Mouse (Mus musculus) spleen, embryonic (tissue): ENCODE data around the gene Bpgm.

Source experiments
- CTCF ChIA-PET: fragments of 350-600 bp; sonication (Branson Sonifier 250); formaldehyde crosslinking; loops from one replicate; lab custom pipeline; 2022; lab: Charles Lee

The Bpgm gene

DNA sequence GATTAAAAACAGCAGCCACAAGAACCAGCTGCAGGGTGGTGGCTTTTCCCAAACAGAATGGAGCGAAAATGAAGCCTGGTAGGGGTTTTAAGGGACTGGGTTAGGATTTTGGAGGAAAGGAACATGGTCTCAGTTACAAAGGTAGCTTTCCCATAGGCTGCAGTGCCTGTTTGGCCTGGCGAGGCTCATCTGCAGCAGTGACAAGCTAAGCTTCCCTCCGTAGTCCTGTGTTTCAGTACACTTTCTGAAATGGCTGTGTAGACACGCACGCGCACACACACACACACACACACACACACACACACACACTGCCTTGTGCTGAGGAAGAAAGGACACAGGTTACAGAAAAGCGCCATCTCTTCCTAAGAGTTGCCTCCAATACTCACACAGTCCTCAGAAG is 7.8 kb downstream of the Bpgm start:
- CTCF ChIA-PET = no interaction called here

GRCm38 (mm10) chr6:34486071-34486626 is 10.1 kb downstream of the Bpgm start:
- CTCF ChIA-PET = no interaction called here

- CTCF ChIA-PET = no interaction called here
These were observed 17.5 kb downstream of the Bpgm start for GRCm38 (mm10) chr6:34493327-34494095.

- CTCF ChIA-PET = no interaction called here
These were observed 19.1 kb downstream of the Bpgm start for GRCm38 (mm10) chr6:34495140-34495551.

- CTCF ChIA-PET = no interaction called here
These were observed 22.1 kb downstream of the Bpgm start for GRCm38 (mm10) chr6:34497991-34498625.

DNA sequence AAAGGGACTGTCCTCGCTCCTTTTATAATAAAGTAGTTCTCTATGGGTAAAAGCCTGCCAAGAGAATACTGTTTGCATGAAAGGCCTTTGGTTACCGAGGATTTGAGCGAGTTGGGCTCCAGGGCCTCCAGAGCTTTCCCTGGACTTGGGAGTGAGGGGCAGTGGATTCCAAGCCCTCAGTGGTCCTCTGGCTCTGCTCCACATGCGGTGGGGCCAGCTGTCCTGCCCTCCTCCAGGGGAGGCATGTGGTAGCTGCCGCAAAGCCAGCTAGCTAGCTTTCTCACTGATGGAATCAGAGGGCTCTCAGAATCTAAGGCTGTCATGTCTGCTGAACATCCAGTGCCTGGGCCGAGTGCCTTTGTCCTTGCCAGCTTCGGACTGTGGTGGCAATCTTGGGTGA is 26.3 kb downstream of the Bpgm start:
- CTCF ChIA-PET = no interaction called here

DNA sequence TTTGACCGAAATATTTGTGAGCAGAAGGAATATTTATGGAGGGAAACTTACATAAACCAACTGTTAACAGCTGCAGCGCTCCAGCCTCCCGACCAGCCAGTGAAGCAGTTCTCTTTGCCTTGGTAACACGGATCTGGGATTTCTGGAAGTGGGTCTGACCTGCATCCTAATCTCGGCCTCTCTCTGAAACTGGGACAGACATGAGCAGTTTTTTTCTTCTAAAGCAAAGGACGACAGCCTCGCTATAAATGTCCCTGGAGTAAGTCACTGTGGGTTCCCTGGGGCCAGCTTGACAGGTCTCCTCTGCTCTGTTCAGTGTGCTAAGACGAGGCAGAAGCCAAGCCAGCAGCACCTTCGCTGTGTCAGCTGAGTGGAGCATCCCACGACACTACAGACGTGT is 29.9 kb downstream of the Bpgm start:
- CTCF ChIA-PET = no interaction called here

- CTCF ChIA-PET = no interaction called here
These were observed 31.6 kb downstream of the Bpgm start for GRCm38 (mm10) chr6:34507581-34507980.

- CTCF ChIA-PET = no interaction called here
These were observed 32.0 kb downstream of the Bpgm start for GRCm38 (mm10) chr6:34508016-34508415.

GRCm38 (mm10) chr6:34510277-34510676 is 34.3 kb downstream of the Bpgm start:
- CTCF ChIA-PET = no interaction called here

- CTCF ChIA-PET = no interaction called here
These were observed 35.4 kb downstream of the Bpgm start for GRCm38 (mm10) chr6:34511410-34511809.

GRCm38 (mm10) chr6:34512741-34513140 is 36.7 kb downstream of the Bpgm start:
- CTCF ChIA-PET = no interaction called here

DNA sequence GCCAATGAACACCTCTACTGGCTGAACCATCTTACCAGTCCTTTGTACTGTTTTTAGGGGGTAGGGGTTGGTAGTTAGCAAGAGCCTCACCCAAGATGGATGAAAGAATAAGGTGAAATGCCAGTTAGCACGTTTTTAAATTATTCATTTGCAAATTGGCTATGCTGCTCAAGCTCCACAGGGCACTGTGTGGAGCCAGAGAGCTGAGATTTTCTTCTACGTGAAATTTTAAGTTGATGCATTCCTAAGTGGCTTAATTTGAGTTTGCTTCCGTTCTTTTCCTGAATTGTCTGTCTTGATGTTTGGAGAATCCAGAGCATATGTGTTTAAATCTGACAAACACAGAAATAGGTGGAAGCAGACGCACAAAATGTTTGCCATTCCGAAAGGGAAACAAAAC is 38.6 kb downstream of the Bpgm start:
- CTCF ChIA-PET = no interaction called here

- CTCF ChIA-PET = no interaction called here
These were observed 39.2 kb downstream of the Bpgm start for GRCm38 (mm10) chr6:34515098-34515782.

DNA sequence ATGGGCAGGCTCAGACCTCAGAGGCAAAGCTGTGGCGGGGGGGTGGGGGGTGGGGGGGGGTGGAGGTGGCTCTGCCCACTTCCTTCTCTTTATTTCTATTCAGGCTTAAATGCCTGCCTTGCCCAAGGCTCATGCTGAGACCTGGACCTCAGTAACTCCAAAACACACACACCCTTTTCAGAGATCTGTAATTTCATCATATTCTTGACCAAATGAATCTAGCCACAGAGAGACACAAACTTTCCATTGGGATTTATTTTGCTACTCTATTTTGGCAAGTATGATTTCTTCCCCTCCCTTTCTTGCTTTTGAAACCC is 39.7 kb downstream of the Bpgm start:
- CTCF ChIA-PET = no interaction called here

DNA sequence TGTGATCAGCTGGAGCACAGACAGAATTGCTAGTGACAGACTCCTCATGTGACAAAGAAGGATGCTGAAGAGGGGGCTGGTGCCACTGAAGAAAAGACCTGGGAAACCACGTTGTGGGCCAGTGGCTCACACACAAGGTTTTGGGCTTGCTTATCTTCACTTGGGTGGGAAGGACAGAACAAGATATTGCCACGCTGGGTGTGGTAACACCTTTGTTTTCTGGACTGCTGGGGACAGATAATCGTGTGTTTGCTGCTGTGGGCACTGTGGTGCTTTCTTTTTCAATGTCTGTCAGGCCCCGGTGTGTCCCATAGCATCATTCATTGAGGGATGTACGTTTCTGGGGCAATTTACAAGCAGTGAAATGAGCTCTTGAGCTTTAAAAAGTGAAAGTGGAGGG is 41.7 kb downstream of the Bpgm start:
- CTCF ChIA-PET = no interaction called here

DNA sequence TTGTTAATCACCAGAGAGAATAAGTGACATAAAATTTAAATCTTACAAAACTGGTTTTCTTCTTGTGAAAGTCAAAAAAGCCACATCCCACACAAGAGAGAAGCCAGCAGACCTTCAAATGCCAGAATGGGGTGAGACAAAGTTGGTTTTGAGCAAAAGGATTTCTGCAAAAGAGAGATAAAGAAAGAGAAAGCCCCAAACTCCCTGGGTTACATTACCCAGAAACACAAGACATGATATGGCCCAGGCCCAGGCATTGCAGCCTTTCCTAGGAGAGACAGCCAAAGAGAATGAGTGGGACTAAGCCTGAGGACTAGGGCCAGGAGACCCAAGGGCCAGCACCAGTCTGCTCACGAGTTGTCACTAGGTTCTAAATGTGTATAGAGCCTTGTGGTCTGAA is 43.1 kb downstream of the Bpgm start:
- CTCF ChIA-PET = no interaction called here

DNA sequence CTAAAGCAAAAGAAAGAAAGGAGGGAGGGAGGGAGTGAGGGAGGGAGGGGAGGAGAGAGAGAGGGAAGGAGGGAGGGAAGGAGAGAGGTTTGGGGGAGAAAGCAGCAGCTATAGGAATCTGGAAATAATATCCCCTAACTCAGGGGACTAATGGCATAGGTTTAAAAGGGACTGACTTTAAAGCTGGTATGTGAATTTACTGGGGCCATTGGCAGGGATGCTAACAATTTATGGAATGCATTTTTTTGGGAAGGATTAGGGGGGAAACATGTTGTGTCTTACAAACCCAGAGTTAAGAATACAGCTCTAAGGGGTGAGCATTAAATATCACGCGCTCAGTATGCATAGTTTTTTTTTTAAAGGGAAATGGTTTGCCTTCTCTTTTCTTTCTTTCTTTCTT is 44.5 kb downstream of the Bpgm start:
- CTCF ChIA-PET = no interaction called here

DNA sequence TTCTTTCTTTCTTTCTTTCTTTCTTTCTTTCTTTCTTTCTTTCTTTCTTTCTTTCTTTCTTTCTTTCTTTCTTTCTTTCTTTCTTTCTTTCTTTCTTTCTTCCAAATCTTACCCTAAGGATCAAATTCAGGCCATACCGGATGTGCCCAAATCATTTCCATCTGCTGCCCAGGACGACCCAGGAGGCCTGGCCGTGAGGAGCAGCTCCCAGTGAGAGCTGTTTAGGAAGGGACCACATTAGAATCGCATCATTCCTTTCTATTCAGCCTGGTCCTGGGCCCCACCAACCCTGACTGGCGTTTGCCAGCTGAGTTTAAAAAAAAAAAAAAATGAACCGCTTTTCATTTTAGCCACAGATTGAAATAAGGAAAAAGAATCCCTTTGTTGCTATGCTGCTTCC is 44.9 kb downstream of the Bpgm start:
- CTCF ChIA-PET = no interaction called here

GRCm38 (mm10) chr6:34523476-34523875 is 47.5 kb downstream of the Bpgm start:
- CTCF ChIA-PET = no interaction called here

GRCm38 (mm10) chr6:34525499-34525924 is 49.5 kb downstream of the Bpgm start:
- CTCF ChIA-PET = no interaction called here

DNA sequence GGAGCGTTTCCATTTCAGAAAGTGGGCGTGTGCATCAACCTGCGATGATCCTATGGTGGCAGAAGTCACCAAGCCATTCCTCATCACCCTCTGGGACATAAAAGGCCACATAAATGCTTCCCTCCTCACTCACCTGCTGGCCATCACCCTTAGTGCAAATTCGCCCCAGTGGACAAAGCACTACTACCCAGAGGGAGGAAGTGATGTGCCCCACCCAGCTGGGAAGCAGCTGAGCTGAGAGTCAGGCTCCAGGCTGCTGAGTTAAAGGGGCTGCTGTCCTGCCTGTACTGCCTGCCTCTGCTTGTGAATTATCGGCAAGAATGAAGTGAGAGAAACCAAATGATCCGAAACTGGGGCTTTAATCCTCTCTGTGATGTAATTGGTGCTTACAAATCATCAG is 49.9 kb downstream of the Bpgm start:
- CTCF ChIA-PET = interaction anchor here (0.6 kb wide), 1 partner anchor 462 kb away, joined by 5 read pairs; no protein-coding TSS in a partner anchor

GRCm38 (mm10) chr6:34526389-34526788 is 50.4 kb downstream of the Bpgm start:
- CTCF ChIA-PET = interaction anchor here (0.6 kb wide), 1 partner anchor 463 kb away, joined by 5 read pairs; no protein-coding TSS in a partner anchor
